Mouse (Mus musculus): ENCODE measurements around the gene Slc43a3.

Slc43a3 gene

DNA sequence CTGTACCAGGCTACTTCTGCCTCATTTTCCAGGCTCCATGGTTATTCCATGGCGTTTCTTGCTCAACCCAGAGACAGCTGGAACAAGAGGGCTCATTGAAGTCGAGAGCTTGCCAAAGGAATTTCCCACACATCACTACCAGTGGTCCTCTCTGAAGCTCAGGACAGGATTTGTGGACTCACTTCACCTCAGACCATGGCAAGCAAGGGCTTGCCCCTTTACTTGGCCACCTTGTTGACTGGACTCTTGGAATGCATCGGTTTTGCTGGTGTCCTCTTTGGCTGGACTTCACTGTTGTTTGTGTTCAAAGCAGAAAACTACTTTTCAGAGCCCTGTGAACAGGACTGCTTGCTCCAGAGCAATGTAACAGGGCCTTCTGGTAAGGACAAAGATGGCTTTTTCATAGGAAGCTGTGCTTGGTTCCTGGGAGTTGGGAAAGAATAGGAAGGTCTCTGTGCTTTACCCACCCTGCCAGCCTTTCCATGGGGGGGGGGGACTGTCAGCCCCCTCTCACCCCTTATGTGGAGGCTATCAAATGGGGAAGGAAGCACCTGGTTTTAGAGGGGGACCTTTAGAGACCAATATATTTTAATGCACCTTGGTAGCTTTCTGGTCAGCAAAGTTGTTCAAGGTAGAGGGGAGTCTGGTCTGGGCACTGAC, 1.2 kb downstream of the Slc43a3 start:
- peak; percentile 6 for DNase-seq (ENCODE audit: low read depth, low spot score)

DNA sequence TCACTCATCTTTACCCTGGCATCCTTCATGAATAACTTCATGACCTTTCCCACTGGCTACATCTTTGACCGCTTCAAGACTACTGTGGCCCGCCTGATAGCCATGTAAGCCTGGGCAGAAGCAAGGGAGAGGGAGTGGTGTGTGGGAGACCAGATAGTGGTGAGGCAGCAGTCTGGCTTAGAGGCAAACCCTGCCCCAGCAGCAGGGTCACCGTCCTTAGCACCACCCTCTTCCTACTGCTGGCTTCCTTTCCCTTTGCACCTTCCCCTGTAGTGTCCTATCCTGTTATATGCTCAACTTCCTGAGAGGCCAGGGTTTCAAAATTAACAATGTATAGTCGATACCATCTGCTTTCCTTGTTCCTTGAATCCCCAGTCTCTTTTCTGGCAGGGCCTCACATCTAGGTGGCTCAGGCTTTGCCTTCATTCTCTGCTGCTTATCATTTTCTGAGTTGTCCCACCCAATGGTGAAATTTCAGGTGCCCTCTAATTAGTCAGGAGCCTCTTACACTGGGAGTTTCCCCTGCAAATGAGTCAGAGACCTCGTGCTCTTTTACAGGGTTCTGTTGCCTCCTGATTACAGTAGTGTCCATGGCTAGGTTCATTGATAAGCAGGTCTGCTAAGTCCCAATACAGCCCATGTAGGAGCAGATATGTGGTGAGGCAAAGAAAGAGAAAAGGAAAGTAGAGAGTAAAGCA, 2.0 kb downstream of the Slc43a3 start:
- DNase-seq (ENCODE audit: low read depth, low spot score), result peak; percentile 33

DNA sequence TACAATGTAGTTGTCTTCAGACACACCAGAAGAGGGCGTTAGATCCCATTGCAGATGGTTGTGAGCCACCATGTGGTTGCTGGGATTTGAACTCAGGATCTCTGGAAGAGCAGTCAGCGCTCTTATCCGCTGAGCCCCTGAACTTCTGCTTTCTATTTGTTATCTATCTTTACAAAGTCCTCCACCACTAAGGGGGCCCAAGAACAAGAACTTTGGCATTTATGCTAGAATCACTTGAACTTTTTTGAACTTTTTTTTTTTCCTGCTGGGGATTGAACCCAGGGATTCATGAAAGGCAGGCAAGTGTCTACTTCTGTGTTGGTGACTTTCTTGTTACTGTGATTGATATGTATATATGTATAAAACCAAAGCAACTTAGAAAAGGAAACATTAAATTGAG, 2.9 kb downstream of the Slc43a3 start:
- no peak for DNase-seq (ENCODE audit: low read depth, low spot score)

DNA sequence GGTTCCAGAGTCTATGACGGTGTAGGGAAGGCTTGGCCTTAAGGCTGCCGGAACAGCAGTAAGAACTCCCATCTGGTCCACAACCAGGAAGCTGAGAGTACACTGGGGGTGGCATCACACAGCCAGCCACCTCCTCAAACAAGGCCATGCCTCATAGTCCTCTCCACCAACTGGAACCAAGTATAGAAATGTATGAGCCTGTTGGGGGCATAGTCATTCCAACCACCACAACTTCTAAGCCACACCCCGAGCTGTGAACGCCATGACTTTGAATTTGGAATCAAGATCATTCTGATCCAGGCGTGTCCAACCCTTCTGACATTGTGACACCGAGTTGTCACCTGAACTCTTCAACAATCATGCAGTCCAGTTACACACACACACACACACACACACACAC, 3.3 kb downstream of the Slc43a3 start:
- DNase-seq (ENCODE audit: low read depth, low spot score), result no peak

DNA sequence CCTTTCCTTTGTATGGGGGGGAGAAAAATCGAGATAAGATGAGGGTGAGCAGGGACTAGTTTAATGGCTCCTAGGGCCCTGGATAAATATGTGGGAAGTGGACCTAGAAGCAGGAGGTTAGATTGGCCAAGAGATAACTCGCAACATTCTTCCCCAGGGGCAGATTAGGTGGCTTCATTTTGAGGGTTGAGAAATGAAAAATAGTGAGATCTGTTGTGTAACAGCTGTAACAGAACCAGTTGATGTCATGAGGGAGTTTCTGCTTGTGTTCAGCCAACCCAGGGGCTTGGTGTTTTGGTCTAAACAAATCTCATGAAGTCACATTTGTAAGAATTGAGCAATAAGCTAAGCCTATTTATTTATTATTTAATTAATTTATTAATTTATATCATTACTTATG, 5.0 kb downstream of the Slc43a3 start:
- no peak for DNase-seq (ENCODE audit: low read depth, low spot score)

DNA sequence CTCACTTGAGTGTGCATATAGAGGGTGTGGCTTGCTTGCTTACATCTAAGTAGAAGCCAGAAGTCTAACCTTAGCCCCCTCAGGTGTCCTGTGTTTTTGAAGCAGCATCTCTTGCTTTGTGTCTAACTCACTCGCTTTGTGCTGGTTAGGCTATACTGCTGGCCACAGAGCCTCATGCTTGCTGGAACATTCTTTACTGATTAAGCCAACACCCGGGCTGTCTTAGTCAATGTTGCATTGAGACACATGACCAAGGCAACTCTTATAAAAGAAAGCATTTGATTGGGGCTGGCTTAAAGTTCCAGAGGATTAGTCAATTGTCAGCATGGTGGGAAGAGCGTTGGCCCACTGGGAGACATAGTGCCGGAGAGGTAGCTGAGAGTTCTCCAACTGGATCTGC, 5.4 kb downstream of the Slc43a3 start:
- no peak for DNase-seq (ENCODE audit: low read depth, low spot score)

DNA sequence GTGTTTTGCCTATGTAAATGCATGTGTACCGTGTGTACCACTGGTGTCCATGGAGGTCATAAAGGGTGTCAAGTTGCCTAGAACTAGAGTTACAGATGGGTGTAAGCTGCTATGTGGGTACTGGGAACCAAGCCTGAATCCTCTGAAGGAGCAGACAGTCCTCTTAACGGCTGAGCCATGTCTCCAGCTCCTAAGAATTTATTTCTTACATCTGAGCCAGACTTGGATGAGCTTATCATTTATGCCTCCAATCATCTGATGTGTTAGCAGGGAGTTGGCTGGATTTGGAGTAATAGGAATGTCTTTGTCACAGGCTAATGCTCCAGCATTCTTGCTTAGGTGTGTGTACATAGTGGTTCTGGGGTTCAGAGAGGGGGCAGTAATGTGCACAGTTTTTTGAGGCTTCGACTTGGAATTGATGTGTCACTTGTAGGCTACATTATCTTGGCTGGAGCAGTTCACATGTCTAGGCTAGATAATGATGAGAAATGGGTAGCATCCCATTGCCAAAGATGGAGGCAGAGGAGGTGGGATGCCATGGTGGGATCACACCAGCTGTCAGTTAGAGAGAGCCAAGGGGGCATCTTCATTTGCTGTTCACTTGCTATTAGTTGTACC, 10.9 kb downstream of the Slc43a3 start:
- DNase-seq (ENCODE audit: low read depth, low spot score), result no peak

DNA sequence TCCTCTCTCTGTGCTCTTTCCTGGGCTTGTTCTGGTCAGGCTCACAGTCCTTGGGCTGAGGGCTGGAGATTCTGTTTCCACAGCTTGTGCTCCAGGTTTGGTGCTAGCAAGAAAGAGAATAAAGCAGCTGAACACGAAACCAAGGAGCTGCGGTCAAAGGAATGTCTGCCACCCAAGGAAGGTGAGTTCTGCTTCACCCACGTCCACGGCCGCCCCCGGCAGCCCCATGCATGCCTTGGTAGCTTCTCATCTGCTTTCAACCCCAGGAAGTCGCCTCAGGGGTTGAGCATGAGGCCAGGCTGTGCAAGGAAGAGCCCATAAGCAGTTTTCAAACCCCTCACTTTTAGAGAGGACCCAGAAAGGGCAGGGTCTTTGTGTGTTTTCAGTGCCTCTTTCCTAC, 11.9 kb downstream of the Slc43a3 start:
- DNase-seq (ENCODE audit: low read depth, low spot score), result no peak

DNA sequence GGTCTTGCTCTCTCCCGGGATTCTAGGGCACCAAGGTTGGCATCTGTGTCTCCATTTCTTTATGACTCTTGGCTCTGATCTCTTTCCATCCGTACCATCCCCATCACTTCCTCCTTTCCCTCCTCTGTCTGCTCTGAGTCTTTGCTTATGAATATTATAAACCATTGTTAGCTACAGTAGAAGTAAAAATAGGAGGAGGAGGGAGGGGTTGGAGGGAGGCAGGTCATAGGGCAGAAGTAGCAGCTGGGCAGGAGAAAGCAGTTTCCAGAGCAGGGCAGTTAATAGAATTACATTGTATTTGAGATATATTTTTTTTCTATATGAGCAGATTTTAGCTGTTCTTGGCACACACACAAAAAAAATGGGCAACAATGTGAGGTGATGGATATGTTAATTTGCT, 12.3 kb downstream of the Slc43a3 start:
- no peak for DNase-seq (ENCODE audit: low read depth, low spot score)

DNA sequence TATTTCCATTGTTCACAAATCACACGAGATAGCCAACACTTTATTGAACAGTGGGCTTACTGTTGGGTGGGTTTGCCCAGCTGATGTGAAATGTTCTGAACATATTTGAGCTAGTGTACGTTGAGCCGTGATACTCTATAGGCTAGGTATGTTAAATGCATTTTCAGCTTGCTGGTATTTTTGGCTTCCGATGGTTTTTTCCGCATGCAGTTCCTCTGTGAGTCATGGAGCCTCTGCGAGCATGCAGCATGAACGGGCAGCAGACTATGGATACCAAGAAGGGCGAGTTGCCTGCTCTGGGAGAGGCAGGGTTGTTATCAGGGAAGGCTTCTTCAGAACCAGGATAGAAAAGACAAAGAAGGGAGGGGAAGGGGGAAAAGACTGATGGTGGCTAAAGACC, 14.6 kb downstream of the Slc43a3 start:
- no peak for DNase-seq (ENCODE audit: low read depth, low spot score)

DNA sequence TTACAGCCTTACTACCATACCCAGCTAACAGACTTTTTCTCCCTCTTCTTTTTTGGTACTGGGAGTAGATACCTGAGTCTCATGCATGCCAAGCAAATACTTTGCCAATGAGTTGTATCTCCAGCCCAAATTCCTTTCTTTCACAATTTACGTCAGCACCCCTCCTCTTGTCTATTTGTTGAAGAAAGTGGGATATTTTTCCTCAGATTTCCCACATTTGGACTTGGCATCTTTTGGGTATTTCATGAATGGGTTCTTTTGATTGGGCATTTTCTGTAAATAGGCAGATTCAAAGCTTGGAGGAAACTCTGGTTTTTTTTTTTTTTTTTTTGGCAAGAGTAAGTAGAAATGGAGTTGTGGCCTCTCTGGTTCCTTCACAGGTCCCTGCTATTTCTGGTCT, 15.9 kb downstream of the Slc43a3 start:
- DNase-seq (ENCODE audit: low read depth, low spot score), result no peak

DNA sequence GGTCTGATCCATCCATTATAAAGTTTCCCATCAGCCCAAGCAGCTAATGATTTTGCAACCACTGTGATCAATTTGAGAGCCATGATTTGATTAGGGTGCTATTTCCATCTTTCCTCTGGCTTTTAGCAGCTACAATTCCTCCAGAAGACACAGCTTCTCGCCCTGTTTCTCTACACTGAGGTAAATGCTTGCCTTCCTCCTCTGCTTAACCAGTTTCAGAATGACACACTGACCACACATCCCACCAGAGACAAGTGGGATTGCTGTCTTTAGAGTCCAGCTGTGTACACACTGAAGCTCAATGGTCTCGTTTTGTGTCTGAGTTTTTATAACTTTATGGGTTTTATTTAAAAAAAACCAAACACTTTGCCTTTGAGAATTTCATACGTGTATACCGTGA, 16.3 kb downstream of the Slc43a3 start:
- no peak for DNase-seq (ENCODE audit: low read depth, low spot score)

DNA sequence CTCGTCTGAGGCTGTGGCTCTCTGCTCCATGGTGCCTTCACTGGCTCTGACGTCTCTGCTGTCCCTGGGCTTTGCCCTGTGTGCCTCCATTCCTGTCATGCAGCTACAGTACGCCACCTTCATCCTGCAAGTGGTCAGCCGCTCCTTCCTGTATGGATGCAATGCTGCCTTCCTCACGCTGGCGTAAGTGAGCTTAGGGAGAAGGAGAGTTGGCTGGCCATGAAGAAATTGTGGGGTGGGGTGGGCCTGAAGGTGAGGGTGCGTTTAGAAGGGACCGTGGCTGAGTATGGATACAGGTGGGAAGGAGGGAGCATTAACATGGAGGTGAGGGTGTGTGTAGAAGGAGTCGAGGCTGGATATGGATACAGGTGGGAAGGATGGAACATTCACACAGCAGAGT, 19.1 kb downstream of the Slc43a3 start:
- DNase-seq (ENCODE audit: low read depth, low spot score), result no peak

DNA sequence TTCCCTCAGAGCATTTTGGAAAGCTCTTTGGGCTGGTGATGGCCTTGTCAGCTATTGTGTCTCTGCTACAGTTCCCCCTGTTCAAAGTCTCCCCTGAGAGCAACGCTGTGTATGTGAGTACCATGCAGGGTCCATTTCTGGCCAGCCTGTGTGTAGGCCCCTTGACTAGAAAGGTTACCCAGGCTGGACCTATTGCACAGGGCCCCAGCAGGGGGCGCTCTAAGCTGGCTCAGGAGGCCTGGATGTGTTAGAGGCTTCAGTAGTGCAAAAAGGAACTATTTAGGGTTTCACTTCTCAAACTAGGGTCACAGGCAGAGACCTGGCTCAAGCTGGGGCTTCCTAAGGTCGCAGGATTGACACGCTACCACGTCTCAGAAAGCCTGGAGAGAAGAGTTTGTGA, 19.9 kb downstream of the Slc43a3 start:
- DNase-seq (ENCODE audit: low read depth, low spot score), result peak; percentile 67

DNA sequence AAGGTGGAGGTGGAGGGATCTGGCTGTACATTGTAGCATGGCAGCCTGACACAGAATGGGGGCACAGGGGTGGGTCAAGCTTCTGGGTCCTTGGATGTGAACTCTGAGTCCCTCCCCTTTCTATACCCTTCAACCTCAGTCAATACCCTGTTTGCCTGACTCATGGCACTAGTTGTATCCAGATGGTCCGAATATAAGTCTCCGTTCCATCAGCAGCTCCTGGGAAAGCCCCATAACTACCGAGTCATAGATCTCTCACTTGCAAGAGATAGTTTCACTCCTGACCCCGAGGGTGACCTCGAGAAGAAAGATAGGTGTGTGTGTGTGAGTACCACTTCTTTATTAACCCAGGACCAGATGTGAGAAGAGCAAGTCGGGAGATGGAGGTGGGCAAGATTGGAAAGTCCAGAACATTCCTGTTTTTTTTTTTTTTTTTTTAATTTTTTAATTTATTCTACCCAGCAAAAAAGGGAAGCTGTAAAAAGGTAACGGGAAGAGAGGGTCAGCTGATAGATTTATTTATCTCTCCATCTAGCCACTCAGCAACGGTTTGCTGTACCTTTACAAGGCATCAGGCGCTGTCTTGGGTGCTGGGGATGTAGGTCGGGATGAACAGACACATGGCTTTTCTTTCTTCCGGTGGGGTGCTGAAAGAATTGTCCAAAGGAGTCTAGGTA, 22.3 kb downstream of the Slc43a3 start:
- no peak for DNase-seq (ENCODE audit: low read depth, low spot score)

DNA sequence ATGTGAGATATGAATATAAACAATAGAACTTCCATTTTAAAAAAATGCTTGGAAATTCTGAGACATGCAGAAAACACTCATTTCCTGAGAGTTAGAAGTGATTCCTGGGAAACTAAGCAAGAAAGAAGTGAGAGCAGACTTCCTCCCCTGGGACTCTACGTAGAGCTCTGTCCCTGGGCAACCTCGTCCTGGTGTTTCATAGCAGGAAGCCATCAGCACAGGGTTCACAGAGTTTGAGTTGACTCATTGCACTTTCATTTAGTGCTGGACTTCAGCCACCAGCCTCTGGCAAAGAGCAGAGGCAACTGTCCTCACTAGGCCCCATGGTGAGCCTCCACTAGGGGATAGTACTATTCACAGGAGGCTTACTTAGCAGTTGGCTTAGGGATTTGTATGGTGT, 24.9 kb downstream of the Slc43a3 start:
- DNase-seq (ENCODE audit: low read depth, low spot score), result no peak

DNA sequence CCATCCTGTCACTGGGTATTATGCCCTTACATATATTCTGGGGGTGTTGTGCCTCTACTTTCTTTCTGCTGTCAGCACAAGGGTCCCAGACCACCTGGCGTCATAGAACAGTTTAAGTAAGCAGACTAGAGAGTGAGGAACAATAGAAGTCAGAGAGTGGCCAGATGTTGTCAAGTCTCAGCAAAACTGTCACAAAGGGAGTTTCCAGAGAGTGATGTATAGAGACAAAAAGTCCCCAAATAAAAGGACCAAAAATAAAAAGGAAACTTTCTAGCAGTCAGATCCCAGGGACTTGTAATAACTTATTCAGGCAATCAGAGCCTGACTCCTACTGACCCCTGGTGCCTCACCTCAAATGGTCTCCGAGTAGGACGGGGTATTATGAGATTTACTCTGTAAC, 25.5 kb downstream of the Slc43a3 start:
- DNase-seq (ENCODE audit: low read depth, low spot score), result no peak

DNA sequence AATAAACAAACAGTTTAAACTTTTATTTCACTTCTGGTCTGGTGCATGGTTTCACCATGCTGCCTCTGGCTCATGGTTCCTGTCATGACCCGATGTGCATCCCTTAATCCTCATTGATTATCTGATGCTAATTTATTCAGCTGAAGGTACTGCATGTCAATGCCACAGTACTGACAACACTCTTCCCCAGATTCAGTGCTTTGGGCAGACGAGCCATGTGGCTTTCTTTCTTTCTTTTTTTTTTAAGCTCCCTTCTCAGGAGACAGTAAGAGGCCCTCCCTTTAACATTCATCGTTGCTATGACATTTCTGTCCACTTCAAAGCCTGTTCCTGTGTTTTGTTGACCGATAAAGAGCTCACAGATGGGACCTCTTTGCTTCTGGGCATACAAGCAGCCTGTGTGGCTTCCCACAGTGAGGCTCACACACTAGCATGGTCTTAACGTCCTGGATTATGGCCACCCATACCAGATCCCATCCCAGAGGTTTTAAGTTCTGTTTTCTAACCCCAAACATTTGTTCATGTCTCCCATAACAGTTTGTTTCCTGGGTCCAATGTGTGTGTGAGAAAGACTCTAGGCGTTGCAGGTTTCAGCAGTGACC, 26.6 kb downstream of the Slc43a3 start:
- no peak for DNase-seq (ENCODE audit: low read depth, low spot score)

DNA sequence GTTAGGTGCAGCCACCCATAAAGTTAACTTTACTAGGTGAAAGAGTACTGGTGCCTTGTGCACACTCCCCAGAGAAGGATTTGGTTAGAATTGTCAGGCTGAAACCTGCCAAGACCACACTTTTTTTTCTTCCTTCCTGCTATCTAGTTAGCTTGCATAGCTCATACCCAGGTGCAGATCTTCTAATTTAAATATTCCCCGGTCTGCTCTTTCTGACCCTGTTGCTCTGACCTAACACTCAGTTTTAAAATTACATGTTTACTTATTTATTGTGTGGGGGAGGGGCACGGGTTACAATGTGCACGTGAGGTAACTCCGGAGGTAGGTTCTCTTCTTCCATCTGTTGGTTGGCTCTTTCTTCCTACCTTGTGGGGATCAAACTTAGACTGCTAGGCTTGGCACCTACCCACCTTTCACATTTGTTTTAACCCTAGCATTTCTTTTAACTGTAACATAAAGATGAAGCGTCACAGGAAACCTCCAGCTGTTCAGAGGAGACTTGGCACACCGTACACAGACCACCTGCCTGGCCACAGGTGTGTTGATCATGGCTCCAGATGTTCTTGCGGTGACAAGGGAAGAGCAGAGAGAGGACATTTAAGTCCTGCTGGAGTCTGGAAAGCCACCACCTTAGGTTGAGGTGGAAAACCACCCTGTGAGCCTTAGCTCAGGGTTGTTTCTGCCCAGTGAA, 27.9 kb downstream of the Slc43a3 start:
- peak; percentile 17 for DNase-seq (ENCODE audit: low read depth, low spot score)

DNA sequence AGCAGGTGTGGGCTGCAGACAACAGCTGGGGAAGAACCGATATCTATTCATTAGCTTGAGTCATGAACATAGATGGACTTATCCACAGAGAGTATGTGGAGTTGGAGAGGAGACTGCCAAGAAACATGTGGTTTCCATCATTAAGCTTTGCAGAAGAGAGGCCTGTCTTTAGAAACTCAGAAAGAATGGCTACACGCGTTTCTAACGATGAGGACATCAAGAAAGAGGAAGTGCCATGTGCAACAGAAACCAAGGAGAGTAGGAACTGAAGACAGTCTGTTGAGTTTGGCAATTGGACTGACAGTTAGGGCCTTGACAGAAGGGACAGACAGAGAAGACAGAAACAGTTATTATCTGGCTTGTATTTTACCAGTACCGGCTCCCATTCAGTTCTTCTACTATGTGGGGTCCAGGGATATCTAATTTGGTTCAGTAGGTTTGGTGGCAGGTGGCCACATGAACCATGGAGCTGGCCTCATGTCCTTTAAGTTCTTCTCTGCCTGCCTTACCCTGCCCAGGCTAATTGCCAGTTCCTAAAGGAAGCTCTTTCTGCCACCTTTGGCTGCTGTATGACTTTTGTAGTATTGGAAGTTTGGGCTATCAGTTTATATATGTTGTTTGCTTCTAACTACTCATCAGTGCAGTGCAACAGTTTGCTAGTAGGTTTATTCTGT, 31.1 kb downstream of the Slc43a3 start:
- no peak for DNase-seq (ENCODE audit: low read depth, low spot score)

DNA sequence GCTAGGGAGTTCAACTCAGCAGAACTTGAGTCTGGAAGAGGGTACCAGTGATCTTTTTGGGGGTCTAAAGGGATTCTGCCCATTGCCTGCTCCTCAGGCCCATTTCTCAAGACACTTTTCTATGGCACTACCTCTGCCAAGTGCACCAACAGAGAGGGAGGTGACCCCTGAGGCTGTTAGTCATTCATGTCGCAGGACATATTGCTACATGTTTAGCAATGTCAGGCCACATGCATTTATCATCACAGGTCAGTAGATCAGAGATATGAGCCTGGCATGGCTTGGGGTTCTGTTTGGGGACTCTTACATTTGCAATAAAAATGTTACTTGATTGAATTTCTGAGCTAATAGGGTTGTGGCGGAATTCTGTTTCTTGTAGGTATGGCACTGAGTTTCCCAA, 39.2 kb downstream of the Slc43a3 start:
- DNase-seq (ENCODE audit: low read depth, low spot score), result no peak
